Mouse (Mus musculus) hindbrain, embryonic 15.5 days (tissue): ENCODE measurements at regions not wholly inside any gene's neighbourhood (a gene's known extent, or its start where the extent isn't known, plus 50 kb on each side); places are given as distances from the start of the nearest gene placed in this dataset.

Source experiments
- ATAC-seq: fragments of 200-750 bp; cut with Nextera tagmentation; 2 replicates; pipeline ENCODE4 v1.8.0; 2017; ENCODE audit warnings: low read depth, moderate number of reproducible peaks, moderate TSS enrichment; ENCODE audit not compliant: low FRiP score
- H3K27ac ChIP-seq: fragments of 300-500 bp; sonication (generic); replicated peaks from 2 replicates; pipeline ENCODE4 v1.5.1; 2015; ENCODE audit warnings: mild to moderate bottlenecking, inconsistent platforms
- H3K27me3 ChIP-seq: fragments of 300-500 bp; sonication (generic); 2 replicates; pipeline ENCODE4 v1.6.1; 2015; ENCODE audit warnings: control low read depth, inconsistent platforms
- H3K36me3 ChIP-seq: fragments of 300-500 bp; sonication (generic); 2 replicates; pipeline ENCODE4 v1.6.1; 2015; ENCODE audit warnings: control low read depth, inconsistent platforms
- H3K4me1 ChIP-seq: fragments of 300-500 bp; sonication (generic); replicated peaks from 2 replicates; pipeline ENCODE4 v1.6.1; 2015; ENCODE audit warnings: control low read depth, inconsistent platforms
- H3K4me2 ChIP-seq: fragments of 300-500 bp; sonication (generic); 2 replicates; pipeline ENCODE4 v1.6.1; 2015; ENCODE audit warnings: moderate library complexity, mild to moderate bottlenecking, inconsistent platforms
- H3K4me3 ChIP-seq: fragments of 300-500 bp; sonication (generic); 2 replicates; pipeline ENCODE4 v1.5.1; 2015; ENCODE audit warnings: mild to moderate bottlenecking, inconsistent platforms
- H3K9ac ChIP-seq: fragments of 300-500 bp; sonication (generic); 2 replicates; pipeline ENCODE4 v1.6.1; 2015; ENCODE audit warnings: inconsistent platforms
- H3K9me3 ChIP-seq: fragments of 300-500 bp; sonication (generic); 2 replicates; pipeline ENCODE4 v1.6.1; 2016; ENCODE audit warnings: control low read depth, inconsistent platforms
- WGBS: fragments of 180-500 bp; shearing (Covaris S2); methylation state at CpG from one replicate; pipeline ENCODE4 v1.1.7; 2015; 5-methylcytosine and 5-hydroxymethylcytosine counted together

- no peaks in the 10 kb centered on the region for H3K36me3 ChIP-seq
These were observed 71.7 kb upstream of the Klf4 start for GRCm38 (mm10) chr4:55603821-55604435.

GRCm38 (mm10) chr4:55595203-55595602 is 62.9 kb upstream of the Klf4 start:
- 91% methylated on average over 7 of the region's 7 CpGs for WGBS
- ATAC-seq = no peak
- no peak overlapping the region for H3K4me3 ChIP-seq
- H3K27ac ChIP-seq = no peak overlapping the region
- no peaks in the 10 kb centered on the region for H3K36me3 ChIP-seq
- no peak overlapping the region for H3K4me2 ChIP-seq
- no peaks in the 10 kb centered on the region for H3K27me3 ChIP-seq
- H3K4me1 ChIP-seq = peaks cover 9% of the 10 kb centered on the region
- H3K9me3 ChIP-seq = no peaks in the 10 kb centered on the region
- no peak overlapping the region for H3K9ac ChIP-seq

More at GRCm38 (mm10) chr4:55603821-55604435, 71.7 kb upstream of the Klf4 start:
- WGBS = 70% methylated on average over 4 of the region's 4 CpGs
- peak; percentile 55 for ATAC-seq
- Histone ChIP-seq H3K9ac (no peak overlapping the region), H3K27ac (no peak overlapping the region), H3K4me2 (no peak overlapping the region), H3K27me3 (no peaks in the 10 kb centered on the region), H3K4me1 (0 out of 2 replicates have a peak, but pooled peaks cover 2% of the 10 kb centered on the region), H3K9me3 (no peaks in the 10 kb centered on the region), H3K4me3 (no peak overlapping the region)

GRCm38 (mm10) chr4:55594699-55595098 is 62.4 kb upstream of the Klf4 start:
- WGBS = 78% methylated on average over 6 of the region's 6 CpGs
- H3K9me3 ChIP-seq = no peaks in the 10 kb centered on the region
- no peak overlapping the region for H3K4me2 ChIP-seq
- H3K4me1 ChIP-seq = peaks cover 9% of the 10 kb centered on the region
- H3K9ac ChIP-seq = no peak overlapping the region
- H3K4me3 ChIP-seq = no peak overlapping the region
- no peaks in the 10 kb centered on the region for H3K36me3 ChIP-seq
- no peaks in the 10 kb centered on the region for H3K27me3 ChIP-seq
- H3K27ac ChIP-seq = no peak overlapping the region
- no peak for ATAC-seq

- Histone ChIP-seq H3K4me3 (no peak overlapping the region), H3K27me3 (no peaks in the 10 kb centered on the region), H3K9me3 (no peaks in the 10 kb centered on the region), H3K9ac (no peak overlapping the region), H3K4me2 (no peak overlapping the region), H3K36me3 (no peaks in the 10 kb centered on the region), H3K27ac (no peak overlapping the region), H3K4me1 (peaks cover 9% of the 10 kb centered on the region)
- WGBS = 14% methylated on average over 3 of the region's 3 CpGs
- ATAC-seq = no peak
These were observed 60.9 kb upstream of the Klf4 start for GRCm38 (mm10) chr4:55593132-55593531.

GRCm38 (mm10) chr4:55586212-55586611 is 53.9 kb upstream of the Klf4 start:
- Histone ChIP-seq H3K27me3 (no peaks in the 10 kb centered on the region), H3K4me3 (no peak overlapping the region), H3K9me3 (no peaks in the 10 kb centered on the region), H3K4me1 (no peaks in the 10 kb centered on the region), H3K9ac (no peak overlapping the region), H3K27ac (no peak overlapping the region), H3K36me3 (no peaks in the 10 kb centered on the region), H3K4me2 (no peak overlapping the region)
- ATAC-seq = no peak
- 89% methylated on average over 3 of the region's 3 CpGs for WGBS

GRCm38 (mm10) chr4:55583589-55583988 is 51.3 kb upstream of the Klf4 start:
- no peak for ATAC-seq
- Histone ChIP-seq H3K4me2 (no peak overlapping the region), H3K4me1 (no peaks in the 10 kb centered on the region), H3K9me3 (no peaks in the 10 kb centered on the region), H3K27ac (no peak overlapping the region), H3K27me3 (no peaks in the 10 kb centered on the region), H3K9ac (no peak overlapping the region), H3K4me3 (no peak overlapping the region), H3K36me3 (no peaks in the 10 kb centered on the region)
- 50% methylated on average over 8 of the region's 8 CpGs for WGBS
